Mouse (Mus musculus) c-Kit-positive CD71-positive TER-119-negative erythroid progenitor cells, embryonic 14.5 days (primary cell): ENCODE measurements around the gene Edem2.

Experiments
- DNase-seq: peaks from one replicate; pipeline ENCODE4 v3.0.0-alpha.2; 2013; ENCODE audit warnings: low read depth

The Edem2 gene

GRCm38 (mm10) chr2:155687746-155688145 lies 41.5 kb downstream of the Edem2 start:
- no peak for DNase-seq

GRCm38 (mm10) chr2:155686572-155686971 lies 42.7 kb downstream of the Edem2 start:
- no peak for DNase-seq

- DNase-seq, result no peak
Measured at GRCm38 (mm10) chr2:155683821-155684220, 45.5 kb downstream of the Edem2 start.

GRCm38 (mm10) chr2:155683137-155683536 lies 46.1 kb downstream of the Edem2 start:
- DNase-seq, result no peak

GRCm38 (mm10) chr2:155681874-155682273 lies 47.4 kb downstream of the Edem2 start:
- no peak for DNase-seq

GRCm38 (mm10) chr2:155681194-155681593 lies 48.1 kb downstream of the Edem2 start:
- no peak for DNase-seq

- DNase-seq, result no peak
Measured at GRCm38 (mm10) chr2:155680591-155680990, 48.7 kb downstream of the Edem2 start.

- DNase-seq, result no peak
Measured at GRCm38 (mm10) chr2:155679586-155680110, 49.6 kb downstream of the Edem2 start.

GRCm38 (mm10) chr2:155675118-155675517 lies 54.2 kb downstream of the Edem2 start:
- no peak for DNase-seq

GRCm38 (mm10) chr2:155673546-155673945 lies 55.7 kb downstream of the Edem2 start:
- DNase-seq, result peak; percentile 67

GRCm38 (mm10) chr2:155671236-155671635 lies 58.0 kb downstream of the Edem2 start:
- DNase-seq, result no peak

GRCm38 (mm10) chr2:155668461-155668860 lies 60.8 kb downstream of the Edem2 start:
- DNase-seq, result peak; percentile 48

- no peak for DNase-seq
Measured at GRCm38 (mm10) chr2:155667881-155668280, 61.4 kb downstream of the Edem2 start.

GRCm38 (mm10) chr2:155663910-155664460 lies 65.3 kb downstream of the Edem2 start:
- no peak for DNase-seq

- DNase-seq, result no peak
Measured at GRCm38 (mm10) chr2:155663097-155663496, 66.2 kb downstream of the Edem2 start.

GRCm38 (mm10) chr2:155662390-155662789 lies 66.9 kb downstream of the Edem2 start:
- DNase-seq, result no peak

GRCm38 (mm10) chr2:155655759-155656372 lies 73.4 kb downstream of the Edem2 start:
- no peak for DNase-seq

- no peak for DNase-seq
Measured at GRCm38 (mm10) chr2:155652618-155653017, 76.7 kb downstream of the Edem2 start.
